Mouse (Mus musculus) testis, adult 2 months (tissue): Measurements from ENCODE around the gene Phospho1.

Experiments used
- CTCF ChIP-seq: fragments of 200-500 bp; IDR thresholded peaks from 2 replicates; pipeline ENCODE4 v1.5.1; 2012; ENCODE audit warnings: low read depth, mild to moderate bottlenecking, inconsistent platforms, low read length, moderate library complexity; ENCODE audit not compliant: control insufficient read depth, insufficient read depth, insufficient replicate concordance
- POLR2A ChIP-seq: fragments of 200-500 bp; IDR thresholded peaks from 2 replicates; pipeline ENCODE4 v1.6.1; 2012; ENCODE audit warnings: low read depth, mild to moderate bottlenecking, inconsistent platforms, low read length, moderate library complexity; ENCODE audit not compliant: control insufficient read depth

GRCm38 (mm10) chr11:95824071-95824876, at the start of gene Phospho1:
- TF ChIP-seq CTCF (0 out of 2 replicates have a peak, but pooled peaks have one; percentile 10), POLR2A (peak; percentile 60)
